Mouse (Mus musculus): ENCODE results near the gene Cdhr5. TPM values are rescaled to one million over a fixed set of nuclear protein-coding genes. Genes with fewer than 3 reads are reported as not detected.

The Cdhr5 gene
- polyA plus RNA-seq, 1 experiment = 3.1 TPM

- no peak for DNase-seq (ENCODE audit: low read depth)
These were observed 53.8 kb downstream of the Cdhr5 start for GRCm38 (mm10) chr7:141222696-141223215.

- no peak for DNase-seq (ENCODE audit: low read depth)
These were observed 54.5 kb downstream of the Cdhr5 start for GRCm38 (mm10) chr7:141222126-141222467.

GRCm38 (mm10) chr7:141221249-141222125 is 55.1 kb downstream of the Cdhr5 start:
- peak; percentile 71 for DNase-seq (ENCODE audit: low read depth)

DNA sequence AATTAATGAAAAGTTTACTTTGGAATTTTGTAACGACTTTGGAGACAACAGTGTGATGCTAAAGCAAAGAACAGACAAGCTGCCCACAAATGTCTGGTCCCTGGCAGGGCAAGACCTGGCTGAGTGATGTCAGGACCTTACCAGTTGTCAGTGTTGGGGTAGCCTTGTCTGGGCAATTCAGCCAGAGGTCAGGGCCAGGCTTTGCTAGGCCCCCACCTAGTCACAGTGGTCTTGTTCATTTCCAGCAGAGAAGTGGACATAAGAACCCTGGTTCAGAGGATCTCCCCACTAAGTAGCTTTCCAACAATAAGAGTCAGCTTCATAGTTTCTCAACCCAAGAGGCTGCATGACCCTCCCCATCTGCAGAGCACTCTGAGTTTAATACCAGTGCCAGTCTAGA is 56.2 kb downstream of the Cdhr5 start:
- DNase-seq (ENCODE audit: low read depth) = no peak

DNA sequence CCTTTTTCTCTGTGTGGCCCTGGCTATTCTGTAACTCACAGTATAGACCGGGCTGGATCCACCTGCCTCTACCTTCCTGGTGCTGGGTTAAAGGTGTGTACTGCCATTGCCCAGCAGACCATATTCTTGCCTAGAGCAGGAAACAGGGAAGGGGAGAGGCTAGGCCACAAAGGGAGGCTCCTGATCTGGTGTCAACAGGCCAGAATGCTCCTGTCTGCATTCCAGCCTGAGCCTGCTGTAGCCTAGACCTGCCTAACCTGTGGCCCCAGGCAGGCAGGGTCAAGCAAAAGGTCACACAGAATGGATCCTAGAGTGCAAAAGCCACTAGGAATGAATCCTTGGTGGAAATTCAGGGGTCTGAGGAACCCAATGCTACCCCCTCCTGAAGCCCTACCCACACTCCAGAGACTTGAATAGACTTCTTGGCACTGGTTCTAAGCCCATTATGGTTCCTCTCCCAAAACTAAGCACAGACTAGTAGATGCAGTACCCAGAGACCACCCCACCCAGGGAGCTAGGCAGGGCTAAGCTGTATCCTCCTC is 57.0 kb downstream of the Cdhr5 start:
- no peak for DNase-seq (ENCODE audit: low read depth)

Other genes with a start within 250 kb of the Cdhr5 start
- gene Gm17387, start 247.7 kb downstream of the Cdhr5 start, polyA plus RNA-seq (2012; rRNA removed) = not detected in 2 replicates
- gene B4galnt4, start 215.7 kb downstream of the Cdhr5 start, polyA plus RNA-seq (2012; rRNA removed) = 7.7 and 8.9 TPM in 2 replicates
- gene Pkp3, start 198.6 kb downstream of the Cdhr5 start, polyA plus RNA-seq (2012; rRNA removed) = 21.5 and 23.5 TPM in 2 replicates
- gene Sigirr, start 176.2 kb downstream of the Cdhr5 start, polyA plus RNA-seq (2012; rRNA removed) = 22.0 and 23.1 TPM in 2 replicates
- gene Ano9, start 159.0 kb downstream of the Cdhr5 start, polyA plus RNA-seq (2012; rRNA removed) = 4.1 TPM in 2 replicates
- 42.3 and 42.8 TPM in 2 replicates for gene Ptdss2, start 154.4 kb downstream of the Cdhr5 start, polyA plus RNA-seq (2012; rRNA removed)
- 227 and 260 TPM in 2 replicates for gene Rnh1, start 103.9 kb downstream of the Cdhr5 start, polyA plus RNA-seq (2012; rRNA removed)
- gene Hras, start 82.8 kb downstream of the Cdhr5 start, polyA plus RNA-seq (2012; rRNA removed) = 78.5 and 89.2 TPM in 2 replicates
- gene Lrrc56, start 82.6 kb downstream of the Cdhr5 start, polyA plus RNA-seq (2012; rRNA removed) = 12.7 and 12.9 TPM in 2 replicates
- 13.0 and 13.1 TPM in 2 replicates for gene Lmntd2, start 62.7 kb downstream of the Cdhr5 start, polyA plus RNA-seq (2012; rRNA removed)
- gene Rassf7, start 60.9 kb downstream of the Cdhr5 start, polyA plus RNA-seq (2012; rRNA removed) = 60.9 and 68.6 TPM in 2 replicates
- 22.7 and 40.8 TPM in 2 replicates for gene Phrf1, start 48.0 kb downstream of the Cdhr5 start, polyA plus RNA-seq (2012; rRNA removed)
- 53.6 and 59.7 TPM in 2 replicates for gene Irf7, start 10.3 kb downstream of the Cdhr5 start, polyA plus RNA-seq (2012; rRNA removed)
- 5.1 and 8.1 TPM in 2 replicates for gene Sct, start 2.3 kb upstream of the Cdhr5 start, polyA plus RNA-seq (2012; rRNA removed)
- 3.9 and 5.1 TPM in 2 replicates for gene Drd4, start 15.2 kb upstream of the Cdhr5 start, polyA plus RNA-seq (2012; rRNA removed)
- gene Deaf1, start 50.9 kb upstream of the Cdhr5 start, polyA plus RNA-seq (2012; rRNA removed) = 18.7 and 18.9 TPM in 2 replicates
- 48.1 and 48.9 TPM in 2 replicates for gene Tmem80, start 51.0 kb upstream of the Cdhr5 start, polyA plus RNA-seq (2012; rRNA removed)
- gene Eps8l2, start 62.1 kb upstream of the Cdhr5 start, polyA plus RNA-seq (2012; rRNA removed) = 21.5 and 22.3 TPM in 2 replicates
- 324 and 438 TPM in 2 replicates for gene Taldo1, start 115.4 kb upstream of the Cdhr5 start, polyA plus RNA-seq (2012; rRNA removed)
- gene Gatd1, start 137.3 kb upstream of the Cdhr5 start, polyA plus RNA-seq (2012; rRNA removed) = 103 and 109 TPM in 2 replicates
- 0.36 and 0.53 TPM in 2 replicates for gene Cend1, start 152.7 kb upstream of the Cdhr5 start, polyA plus RNA-seq (2012; rRNA removed)
- gene Slc25a22, start 161.1 kb upstream of the Cdhr5 start, polyA plus RNA-seq (2012; rRNA removed) = 120 TPM in 2 replicates
- 10.3 and 12.3 TPM in 2 replicates for gene Pidd1, start 167.2 kb upstream of the Cdhr5 start, polyA plus RNA-seq (2012; rRNA removed)
- gene Rplp2, start 170.6 kb upstream of the Cdhr5 start, polyA plus RNA-seq (2012; rRNA removed) = 599 and 692 TPM in 2 replicates
- gene Pnpla2, start 178.4 kb upstream of the Cdhr5 start, polyA plus RNA-seq (2012; rRNA removed) = 1,065 and 1,157 TPM in 2 replicates
- gene Cracr2b, start 184.3 kb upstream of the Cdhr5 start, polyA plus RNA-seq (2012; rRNA removed) = 42.8 and 51.2 TPM in 2 replicates
- 670 and 894 TPM in 2 replicates for gene Cd151, start 190.6 kb upstream of the Cdhr5 start, polyA plus RNA-seq (2012; rRNA removed)
- 75.7 and 82.9 TPM in 2 replicates for gene Polr2l, start 198.3 kb upstream of the Cdhr5 start, polyA plus RNA-seq (2012; rRNA removed)
- gene Tspan4, start 198.5 kb upstream of the Cdhr5 start, polyA plus RNA-seq (2012; rRNA removed) = 100 and 130 TPM in 2 replicates